Mouse (Mus musculus): Measurements from ENCODE around the gene Zranb1.
A peak's percentile ranks its signal among the peaks of the same experiment; 100 is the strongest.

The Zranb1 gene

DNA sequence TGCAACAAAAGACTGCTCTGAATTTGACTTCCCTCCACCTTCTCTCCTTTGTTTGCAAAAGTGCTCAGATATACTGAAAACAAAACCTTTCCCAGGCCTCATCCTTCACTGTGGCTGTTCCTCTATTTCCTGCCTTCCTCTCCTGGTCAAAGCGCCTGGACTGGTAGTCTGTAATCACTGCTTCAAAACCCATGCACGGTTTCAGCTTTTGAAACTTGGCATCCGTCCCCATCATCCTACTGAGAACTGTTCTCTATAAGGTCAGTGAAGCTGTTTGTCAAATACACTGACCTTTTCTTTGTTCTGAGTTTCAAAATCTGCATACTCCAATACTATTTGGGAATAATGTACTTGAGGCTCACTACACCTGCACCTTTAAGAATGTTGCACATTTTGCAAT, 3.7 kb upstream of the Zranb1 start:
- no peak for DNase-seq (ENCODE audit: low spot score in 2 of 2)

GRCm38 (mm10) chr7:132930055-132930454, 887 bp upstream of the Zranb1 start:
- DNase-seq (ENCODE audit: low spot score in 2 of 2) = no peak

GRCm38 (mm10) chr7:132931560-132932351, 814 bp downstream of the Zranb1 start:
- peak; percentile 38 to 44 for DNase-seq (ENCODE audit: low spot score in 2 of 2)

DNA sequence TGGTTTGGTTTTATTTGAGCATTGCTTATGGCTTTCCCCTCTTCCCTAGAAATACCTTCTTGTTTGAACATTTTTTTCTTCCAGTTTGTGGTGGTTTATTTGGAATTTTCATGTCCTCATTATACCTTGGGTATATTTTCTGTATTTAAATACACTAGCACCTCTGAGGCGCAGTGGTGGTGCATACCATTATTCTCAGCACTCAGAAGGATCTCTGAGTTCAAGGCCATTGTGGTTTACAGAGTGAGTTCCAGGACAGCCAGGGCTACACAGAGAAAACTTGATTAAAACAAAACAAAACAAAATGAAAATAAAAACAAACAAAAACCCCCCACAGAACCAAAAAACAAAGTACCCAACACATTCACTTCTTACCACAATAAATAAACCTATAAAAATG, 2.4 kb downstream of the Zranb1 start:
- DNase-seq (ENCODE audit: low spot score in 2 of 2) = no peak

GRCm38 (mm10) chr7:132934743-132935142, 3.8 kb downstream of the Zranb1 start:
- DNase-seq (ENCODE audit: low spot score in 2 of 2) = no peak

- no peak for DNase-seq (ENCODE audit: low spot score in 2 of 2)
These were observed 8.2 kb downstream of the Zranb1 start for GRCm38 (mm10) chr7:132939118-132939517.

DNA sequence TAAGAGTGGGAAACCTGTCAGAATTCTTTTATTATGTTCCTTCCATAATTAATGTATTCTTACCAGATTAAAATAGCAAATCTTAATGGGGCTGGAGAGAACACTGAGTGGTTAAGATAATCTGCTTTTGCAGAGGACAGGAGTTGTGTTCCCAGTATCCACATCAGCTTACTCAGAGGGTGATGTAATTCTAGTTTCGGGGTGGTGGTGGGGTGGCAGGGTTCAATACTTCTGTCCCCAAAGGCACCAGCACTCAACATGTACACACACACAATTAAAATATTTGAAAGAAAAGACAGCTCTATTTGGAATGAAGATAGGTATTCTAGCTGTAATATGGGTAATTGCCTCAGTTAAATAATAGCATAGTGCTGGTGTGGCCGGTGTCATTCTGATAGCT, 9.6 kb downstream of the Zranb1 start:
- no peak for DNase-seq (ENCODE audit: low spot score in 2 of 2)

GRCm38 (mm10) chr7:132949968-132950367, 19.0 kb downstream of the Zranb1 start:
- no peak for DNase-seq (ENCODE audit: low spot score in 2 of 2)

GRCm38 (mm10) chr7:132950613-132951012, 19.7 kb downstream of the Zranb1 start:
- DNase-seq (ENCODE audit: low spot score in 2 of 2) = no peak

DNA sequence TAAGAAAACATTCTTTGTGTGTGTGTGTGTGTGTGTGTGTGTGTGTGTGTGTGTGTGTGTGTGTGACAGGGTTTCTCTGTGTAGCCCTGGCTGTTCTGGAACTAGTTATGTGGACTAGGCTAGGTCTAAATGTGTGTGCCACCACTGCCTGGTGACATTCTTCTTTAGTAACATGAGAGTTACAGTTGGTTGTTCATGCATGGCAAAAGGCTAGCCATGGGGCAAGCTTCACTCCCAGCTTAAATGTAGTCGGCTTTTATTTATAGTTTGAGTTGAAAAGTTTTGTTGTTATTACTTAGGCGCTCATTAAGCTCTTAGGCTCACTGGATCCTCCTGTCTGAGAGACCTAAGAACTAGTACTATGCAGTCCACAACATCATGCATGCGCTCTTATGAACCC, 33.5 kb downstream of the Zranb1 start:
- no peak for DNase-seq (ENCODE audit: low spot score in 2 of 2)

- no peak for DNase-seq (ENCODE audit: low spot score in 2 of 2)
These were observed 34.8 kb downstream of the Zranb1 start for GRCm38 (mm10) chr7:132965707-132966106.

DNA sequence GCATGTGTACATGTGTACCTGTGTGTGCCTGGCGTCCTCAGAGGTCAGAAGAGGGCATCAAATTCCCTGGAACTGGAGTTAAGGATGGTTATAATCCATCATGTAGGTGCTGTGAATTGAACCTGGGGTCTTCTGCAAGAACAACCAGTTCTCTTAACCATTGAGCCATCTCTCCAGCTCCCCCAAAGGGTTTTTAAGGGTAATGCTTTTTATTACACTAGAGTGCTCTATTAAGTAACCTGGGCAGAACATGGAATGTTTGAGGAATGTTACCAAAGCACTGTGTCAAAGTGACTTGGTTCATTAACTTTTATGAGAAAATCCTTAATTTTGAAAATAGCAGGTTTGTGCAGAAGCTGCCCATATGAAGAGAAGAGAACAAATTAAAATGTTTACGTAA, 41.1 kb downstream of the Zranb1 start:
- DNase-seq (ENCODE audit: low spot score in 2 of 2) = no peak

DNA sequence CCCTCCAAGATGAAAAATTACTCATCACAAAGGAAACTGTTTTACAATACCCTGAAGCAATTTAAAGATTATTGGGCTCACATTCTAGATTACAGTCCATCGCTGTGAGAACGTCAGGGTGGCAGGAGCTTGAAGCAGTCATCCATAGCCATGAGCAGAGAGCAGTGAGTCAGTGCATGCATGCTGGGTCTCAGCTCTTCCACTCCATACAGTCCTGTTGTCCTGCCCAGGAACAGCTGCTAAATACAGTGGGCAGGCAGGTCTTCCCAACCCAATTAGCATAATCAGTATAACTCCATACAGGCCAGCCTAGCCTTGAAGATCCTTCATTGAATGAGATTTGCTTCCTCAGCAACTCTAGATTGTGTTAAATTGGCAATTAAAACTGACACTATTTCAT, 45.1 kb downstream of the Zranb1 start:
- DNase-seq (ENCODE audit: low spot score in 2 of 2) = no peak

DNA sequence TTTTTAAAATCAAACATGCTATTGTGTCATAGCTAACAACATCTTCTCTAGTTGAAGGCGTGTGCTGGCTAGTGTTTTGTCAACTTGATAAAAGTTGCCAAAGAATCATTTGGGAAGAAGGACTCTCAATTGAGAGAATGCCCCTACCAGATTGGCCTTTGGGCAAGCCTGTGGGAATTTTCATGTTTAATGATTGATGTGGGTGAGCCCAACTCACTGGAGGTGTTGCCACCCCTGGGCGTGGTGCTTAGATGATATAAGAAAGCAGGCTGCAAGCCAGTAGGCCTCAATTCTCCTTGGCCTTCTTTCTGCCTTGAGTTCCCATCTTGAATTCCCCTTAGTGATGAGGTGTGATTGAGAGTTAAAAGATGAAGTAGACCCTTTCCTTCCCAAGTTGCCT, 47.0 kb downstream of the Zranb1 start:
- no peak for DNase-seq (ENCODE audit: low spot score in 2 of 2)

DNA sequence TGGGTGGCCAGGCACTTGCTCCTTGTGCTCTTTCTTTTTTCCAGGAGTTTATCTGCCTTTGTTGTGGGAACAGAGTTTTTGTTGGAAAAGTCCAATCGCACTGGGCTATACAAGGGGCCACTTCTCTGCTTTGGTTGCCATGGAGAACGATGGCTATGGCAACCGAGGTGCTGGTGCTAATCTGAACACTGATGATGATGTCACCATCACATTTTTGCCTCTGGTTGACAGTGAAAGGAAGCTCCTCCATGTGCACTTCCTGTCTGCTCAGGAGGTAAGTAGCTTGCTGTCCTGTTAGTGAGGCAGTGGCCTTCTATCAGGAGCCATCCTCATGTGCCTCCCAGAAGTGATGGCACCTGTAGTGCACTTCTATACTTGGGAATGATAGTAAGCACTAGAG, 51.7 kb downstream of the Zranb1 start:
- no peak for DNase-seq (ENCODE audit: low spot score in 2 of 2)

GRCm38 (mm10) chr7:132989839-132990238, 58.9 kb downstream of the Zranb1 start:
- DNase-seq (ENCODE audit: low spot score in 2 of 2) = no peak

DNA sequence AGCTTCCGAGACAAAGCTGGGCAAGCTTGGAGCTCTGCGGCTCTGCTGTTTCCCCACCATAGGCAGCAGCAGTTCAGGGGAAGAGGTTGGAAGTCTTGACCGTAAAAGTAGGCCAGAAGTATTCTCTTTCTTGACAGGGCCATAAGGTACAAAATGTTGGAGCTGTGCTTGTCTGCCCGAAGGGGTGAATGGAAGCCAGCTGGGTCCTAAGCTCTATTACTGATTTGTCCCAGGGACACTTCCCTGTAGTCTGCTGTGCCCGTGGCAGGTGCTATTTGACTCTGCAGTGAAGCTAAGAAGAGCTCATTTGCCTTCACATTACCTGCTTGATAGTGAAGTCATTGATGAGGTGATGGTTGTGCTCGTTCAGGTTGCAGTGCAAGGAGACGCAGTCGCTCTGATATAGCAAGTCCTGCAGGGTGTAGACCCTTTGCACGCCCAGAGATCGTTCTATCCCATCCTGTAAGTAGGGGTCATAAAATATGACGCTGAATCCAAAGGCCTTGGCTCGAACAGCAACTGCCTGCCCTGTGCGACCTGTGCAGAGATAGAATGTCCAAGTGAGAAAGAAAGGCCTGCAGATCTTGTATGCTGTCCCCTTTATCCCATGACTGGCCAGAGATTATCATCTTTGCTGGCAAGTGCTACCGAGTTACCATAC, 60.4 kb downstream of the Zranb1 start:
- no peak for DNase-seq (ENCODE audit: low spot score in 2 of 2)

DNA sequence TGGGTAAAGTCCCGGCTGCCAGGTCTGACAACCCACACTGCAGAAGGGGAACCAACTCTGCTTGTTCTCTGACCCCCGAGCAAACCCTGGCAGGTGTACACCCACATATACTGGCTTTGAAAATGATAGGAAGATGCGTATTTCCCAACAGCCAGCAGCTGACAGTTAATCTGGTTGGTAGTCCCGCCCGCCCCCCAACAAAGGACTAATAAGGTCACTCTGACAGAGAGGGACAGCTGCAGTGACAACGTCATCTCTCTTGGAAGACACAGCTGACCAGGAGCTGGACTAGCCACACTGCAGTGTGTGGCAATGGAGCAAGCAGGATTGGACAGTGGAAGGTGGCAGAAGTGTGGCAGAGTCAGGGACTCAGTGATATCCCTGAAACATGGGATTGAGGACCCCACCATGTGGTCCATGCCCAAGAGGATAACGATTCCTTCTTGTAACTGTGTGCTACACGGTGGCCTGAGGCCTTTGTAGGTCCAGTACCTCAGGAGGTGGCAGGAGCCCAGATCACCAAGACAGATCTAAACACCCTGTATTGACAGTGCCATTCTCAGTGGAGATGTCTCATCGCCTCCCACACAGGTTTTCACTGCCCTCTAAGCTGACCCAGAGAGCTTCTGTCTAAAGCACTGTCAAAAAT, 62.1 kb downstream of the Zranb1 start:
- no peak for DNase-seq (ENCODE audit: low spot score in 2 of 2)

DNA sequence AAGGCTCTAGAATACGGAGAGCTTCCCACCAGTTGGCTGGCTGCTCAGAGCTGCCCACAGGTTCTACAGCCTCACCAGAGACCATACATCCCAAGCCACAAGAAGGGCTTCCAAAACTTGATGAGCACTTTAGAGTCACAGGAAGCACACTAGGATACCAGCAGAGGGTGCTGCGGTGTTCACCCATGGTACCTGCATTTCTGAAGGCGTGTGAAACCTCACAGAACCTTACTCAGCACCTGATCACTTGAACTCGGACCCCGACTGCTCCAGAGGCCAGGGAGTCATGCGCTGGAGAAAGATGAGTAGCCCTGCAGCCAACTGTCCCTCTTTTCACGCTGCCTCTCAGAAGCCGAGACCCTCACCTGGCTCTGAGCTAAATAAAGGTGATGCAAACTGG, 63.2 kb downstream of the Zranb1 start:
- DNase-seq (ENCODE audit: low spot score in 2 of 2) = no peak

GRCm38 (mm10) chr7:132994628-132995191, 63.8 kb downstream of the Zranb1 start:
- DNase-seq (ENCODE audit: low spot score in 2 of 2) = no peak

DNA sequence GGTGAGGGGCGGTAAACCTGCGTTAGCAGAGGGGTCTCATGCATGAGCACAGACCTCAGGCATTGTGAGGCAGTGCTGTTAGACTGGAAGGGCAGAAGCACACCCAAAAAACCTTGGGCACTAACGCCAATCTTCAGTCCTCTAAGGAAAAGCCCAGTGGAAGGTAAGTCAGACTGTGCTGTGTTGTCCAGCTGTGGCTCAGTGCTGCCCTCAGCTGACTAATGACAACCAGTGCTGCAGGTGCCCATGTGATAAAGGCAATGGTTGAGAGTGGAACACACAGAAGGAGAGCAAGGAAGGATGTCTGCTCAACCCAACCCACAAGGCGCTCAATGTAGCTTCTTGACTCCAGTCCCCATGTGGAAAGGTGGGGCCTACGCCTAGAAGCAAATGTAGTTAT, 65.4 kb downstream of the Zranb1 start:
- no peak for DNase-seq (ENCODE audit: low spot score in 2 of 2)

GRCm38 (mm10) chr7:132998639-132999038, 67.7 kb downstream of the Zranb1 start:
- DNase-seq (ENCODE audit: low spot score in 2 of 2) = no peak

DNA sequence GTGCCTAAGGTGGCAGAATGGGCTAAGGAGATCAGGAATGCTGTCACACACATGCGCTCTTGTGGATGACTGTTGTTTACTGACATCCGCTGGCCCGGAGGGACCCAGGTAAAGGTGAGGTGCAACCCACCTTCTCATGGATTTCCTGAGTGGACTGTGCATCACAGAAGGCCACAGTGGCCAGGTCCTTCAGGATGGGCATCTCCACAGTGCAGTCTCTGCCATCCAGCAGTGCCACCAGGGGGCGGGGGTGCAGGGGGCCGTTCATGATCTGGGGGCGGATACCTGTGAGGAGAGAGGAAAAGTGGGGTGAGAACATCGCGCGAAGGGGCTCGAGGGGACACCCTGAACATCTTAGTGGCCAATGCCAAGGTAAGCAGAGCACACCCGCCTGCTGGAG, 68.1 kb downstream of the Zranb1 start:
- no peak for DNase-seq (ENCODE audit: low spot score in 2 of 2)

Measured in urinary bladder, postnatal 36 days (tissue).